Mouse (Mus musculus) T-helper 17 cell (primary cell): Measurements from ENCODE around the gene Glt1d1.
"Not testable (repeated sequence)": the region's sequence is repeated elsewhere in the genome, so short reads cannot be mapped to it uniquely, and the experiment has no call there.

Experiments used
- in situ Hi-C, 2 experiments: fragments of 300-600 bp; cut with MboI, MseI; formaldehyde crosslinking; loops; 1 replicate in 1 of 2; 2 replicates in 1 of 2; pipeline ENCODE4 v1.15.1; 2025; ENCODE audit warnings: high pct_unique_total_duplicates in 2 of 2

The Glt1d1 gene

DNA sequence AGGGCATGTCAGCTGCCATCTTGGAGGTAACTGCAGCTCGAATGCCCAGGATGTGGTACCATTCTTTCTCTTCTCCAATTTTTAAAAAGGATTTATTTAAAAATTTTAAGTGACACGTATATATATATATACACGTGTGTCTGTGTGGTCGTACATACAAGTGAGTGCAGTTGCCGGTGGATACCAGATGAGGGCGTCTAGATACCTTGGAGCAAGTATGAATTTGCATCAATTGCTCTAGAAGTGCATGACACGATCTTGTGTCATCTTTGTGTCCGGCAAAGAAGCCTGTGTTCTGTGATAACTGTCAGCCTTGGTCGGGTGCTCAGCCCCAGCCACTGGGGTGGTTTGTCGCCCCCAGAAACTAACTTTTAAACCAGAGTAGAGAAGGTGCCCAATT, 59.0 kb downstream of the Glt1d1 start:
- in situ Hi-C loops: loop anchor here in 1 of 2 experiments (25.0 kb wide), 1 partner anchor 1829 kb away; no protein-coding TSS in a partner anchor

DNA sequence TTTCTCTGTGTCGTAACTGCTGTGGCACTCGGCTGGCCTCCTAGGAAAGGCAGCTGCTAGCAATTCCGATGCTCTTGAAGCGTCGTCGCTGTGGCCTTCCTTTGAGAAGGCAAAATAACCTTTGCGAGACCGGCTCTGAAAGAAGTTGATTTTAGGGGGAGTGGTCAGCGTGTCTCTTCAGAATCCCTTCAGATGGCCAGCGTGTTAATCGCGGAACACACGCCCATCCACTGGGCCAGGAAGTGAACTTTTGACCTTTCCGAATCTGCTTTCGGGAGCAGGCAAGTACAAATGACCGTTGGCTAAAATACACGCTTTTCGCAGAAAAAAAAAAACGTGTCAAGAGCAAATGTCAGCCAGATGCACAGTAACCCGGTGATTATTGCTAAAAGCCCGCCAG, 59.5 kb downstream of the Glt1d1 start:
- in situ Hi-C loops: loop anchor here in 1 of 2 experiments (25.0 kb wide), 1 partner anchor 1829 kb away; no protein-coding TSS in a partner anchor

DNA sequence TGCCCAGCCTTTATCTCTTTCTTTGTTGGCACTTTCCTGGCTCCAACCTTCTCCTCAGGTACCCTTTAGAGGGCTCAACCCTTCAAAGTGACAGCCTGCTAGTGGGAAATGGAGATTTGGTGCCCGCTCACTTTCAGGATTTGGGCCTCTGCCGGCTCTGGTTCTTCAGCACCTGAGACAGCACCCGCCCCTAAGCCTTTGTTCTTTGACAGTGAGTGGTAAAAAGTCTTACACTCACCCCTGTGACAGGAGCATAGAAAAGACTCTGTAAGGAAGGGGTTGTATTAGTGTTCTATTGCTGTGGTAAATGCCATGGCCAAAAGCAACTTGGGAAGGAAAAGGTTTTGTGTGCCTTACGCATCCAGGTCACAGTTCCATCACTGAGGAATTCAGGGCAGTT, 63.8 kb downstream of the Glt1d1 start:
- in situ Hi-C loops: loop anchor here in 1 of 2 experiments (25.0 kb wide), 1 partner anchor 1834 kb away; no protein-coding TSS in a partner anchor

GRCm38 (mm10) chr5:127696602-127697001, 64.5 kb downstream of the Glt1d1 start:
- in situ Hi-C loops: loop anchor here in 1 of 2 experiments (25.0 kb wide), 1 partner anchor 1834 kb away; no protein-coding TSS in a partner anchor

DNA sequence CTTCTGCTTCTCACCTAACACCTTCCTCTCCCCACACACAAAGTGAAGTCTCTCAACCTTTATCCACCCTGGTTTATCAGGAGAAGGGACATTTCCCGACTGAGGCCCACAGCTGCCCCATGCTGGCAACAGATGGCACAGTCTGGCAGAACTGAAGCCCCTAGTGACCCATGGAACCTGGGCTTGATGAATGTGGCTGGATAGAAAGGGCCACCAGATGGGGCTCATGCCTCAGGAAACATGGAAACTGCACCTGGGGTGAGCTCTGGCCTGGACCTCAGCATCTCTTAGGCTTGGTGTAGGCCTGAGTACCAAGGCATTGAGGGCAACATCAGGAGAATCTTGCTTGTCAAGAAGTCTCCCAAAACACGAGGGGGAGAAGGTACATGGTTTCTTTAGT, 66.5 kb downstream of the Glt1d1 start:
- in situ Hi-C loops: loop anchor here in 1 of 2 experiments (25.0 kb wide), 1 partner anchor 1836 kb away; no protein-coding TSS in a partner anchor

- in situ Hi-C loops: loop anchor here in 1 of 2 experiments (25.0 kb wide), 1 partner anchor 1837 kb away; no protein-coding TSS in a partner anchor
These were observed 67.6 kb downstream of the Glt1d1 start for GRCm38 (mm10) chr5:127699679-127700078.

GRCm38 (mm10) chr5:127700156-127700555, 68.1 kb downstream of the Glt1d1 start:
- in situ Hi-C loops: no loop called here

- in situ Hi-C loops: no loop called here
These were observed 71.6 kb downstream of the Glt1d1 start for GRCm38 (mm10) chr5:127703609-127704180.

GRCm38 (mm10) chr5:127705225-127705624, 73.2 kb downstream of the Glt1d1 start:
- in situ Hi-C loops: no loop called here

DNA sequence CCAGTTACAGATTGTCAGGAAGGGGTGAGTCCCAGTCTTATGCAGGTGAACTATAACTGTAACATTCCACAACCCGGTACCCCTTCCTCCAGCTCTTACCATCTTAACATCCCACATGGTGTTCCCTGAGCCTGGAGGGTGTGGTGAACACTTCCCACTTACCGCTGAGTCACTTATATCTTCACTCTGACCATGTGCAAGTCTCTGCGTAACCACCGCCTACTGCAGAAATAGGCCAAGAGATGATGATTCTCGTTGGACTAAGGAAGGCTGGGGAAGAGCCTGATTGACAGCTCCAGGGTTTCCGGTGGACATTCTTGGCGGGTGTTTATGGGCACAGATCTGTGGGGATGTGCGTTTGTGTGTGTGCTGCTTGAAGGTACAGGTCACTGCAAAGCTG, 73.9 kb downstream of the Glt1d1 start:
- in situ Hi-C loops: no loop called here

DNA sequence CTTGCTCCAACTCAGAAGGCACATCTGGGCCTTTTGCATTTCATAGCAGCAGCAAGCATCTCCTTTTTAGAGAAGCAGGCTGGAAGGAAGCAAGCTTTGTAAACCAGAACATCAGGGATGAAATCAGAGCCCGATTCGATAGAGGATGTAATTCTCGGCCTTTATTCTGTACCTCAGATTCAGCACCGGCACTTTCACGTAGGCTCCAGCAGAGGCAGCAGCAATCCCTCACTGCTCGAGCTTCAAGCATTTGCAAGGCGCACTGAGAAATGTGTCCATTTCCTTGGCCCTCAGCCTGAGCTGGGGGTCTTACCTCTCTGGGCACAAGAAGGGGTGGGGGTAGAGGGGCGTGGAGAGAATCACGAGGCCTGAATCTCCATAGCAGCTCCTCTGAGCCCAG, 76.1 kb downstream of the Glt1d1 start:
- in situ Hi-C loops: no loop called here

DNA sequence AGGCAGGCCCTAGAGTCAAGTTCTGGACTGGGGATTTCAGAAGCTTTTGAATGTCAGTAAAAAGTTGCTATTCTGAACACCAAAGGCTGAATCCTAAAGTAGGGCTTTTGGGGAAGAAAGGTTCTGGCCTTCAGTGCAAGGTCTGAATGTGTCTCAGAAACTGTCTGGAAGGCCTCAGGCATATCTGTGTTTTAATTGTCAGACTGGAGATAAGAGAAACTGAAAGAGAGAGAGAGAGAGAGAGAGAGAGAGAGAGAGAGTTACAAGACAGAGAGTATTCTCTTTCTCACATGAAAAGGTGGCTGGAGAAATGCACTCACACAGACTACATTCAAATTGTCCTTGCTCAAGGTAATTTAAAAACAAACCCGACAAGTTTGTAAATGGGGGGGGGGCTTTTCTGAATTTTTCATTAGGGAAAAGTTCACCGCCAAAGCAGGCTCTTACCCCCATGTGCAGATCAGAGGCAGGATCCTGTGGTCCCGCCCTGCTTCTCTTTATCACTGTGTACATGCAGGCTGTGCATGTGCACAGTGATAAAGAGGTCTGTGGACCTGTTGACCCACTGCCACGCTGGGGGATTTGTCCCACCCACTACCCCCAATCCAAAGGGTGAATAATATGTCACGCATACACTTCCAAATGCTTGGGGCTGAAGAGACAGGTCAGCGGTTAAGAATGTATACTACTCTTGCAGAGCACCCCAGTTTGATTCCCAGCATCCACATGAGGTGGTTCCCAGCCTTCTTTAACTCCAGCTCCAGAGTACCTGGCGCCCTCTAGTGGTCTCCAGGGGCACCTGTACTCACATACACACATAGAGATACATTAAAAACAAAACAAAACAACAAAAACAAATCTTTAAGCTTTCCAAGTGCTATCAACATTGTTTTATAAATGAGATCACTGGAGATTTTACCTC, 83.0 kb downstream of the Glt1d1 start:
- in situ Hi-C loops: no loop called here

- in situ Hi-C loops: no loop called here
These were observed 88.7 kb downstream of the Glt1d1 start for GRCm38 (mm10) chr5:127720591-127721379.

- in situ Hi-C loops: not testable (repeated sequence)
These were observed 90.1 kb downstream of the Glt1d1 start for GRCm38 (mm10) chr5:127722171-127722570.

DNA sequence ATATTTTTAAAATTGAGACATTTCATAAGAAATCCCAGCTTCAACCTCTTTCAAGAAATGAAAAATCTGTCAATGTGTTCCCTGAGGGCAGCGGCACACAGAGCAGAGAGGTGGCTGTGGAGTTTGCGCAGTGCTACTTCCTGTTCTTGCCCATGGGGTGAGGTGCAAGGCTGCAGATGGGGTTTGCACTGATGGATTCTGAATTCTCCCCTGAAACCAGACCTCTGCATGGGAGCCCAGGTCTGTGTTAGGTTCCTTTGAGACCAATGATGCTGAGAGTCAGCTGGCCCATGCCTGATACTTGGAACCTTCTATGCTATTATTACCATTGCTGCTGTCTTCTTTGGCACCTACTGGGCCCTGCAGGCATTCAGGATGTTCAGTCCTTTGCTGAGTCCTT, 98.3 kb downstream of the Glt1d1 start:
- in situ Hi-C loops: no loop called here

DNA sequence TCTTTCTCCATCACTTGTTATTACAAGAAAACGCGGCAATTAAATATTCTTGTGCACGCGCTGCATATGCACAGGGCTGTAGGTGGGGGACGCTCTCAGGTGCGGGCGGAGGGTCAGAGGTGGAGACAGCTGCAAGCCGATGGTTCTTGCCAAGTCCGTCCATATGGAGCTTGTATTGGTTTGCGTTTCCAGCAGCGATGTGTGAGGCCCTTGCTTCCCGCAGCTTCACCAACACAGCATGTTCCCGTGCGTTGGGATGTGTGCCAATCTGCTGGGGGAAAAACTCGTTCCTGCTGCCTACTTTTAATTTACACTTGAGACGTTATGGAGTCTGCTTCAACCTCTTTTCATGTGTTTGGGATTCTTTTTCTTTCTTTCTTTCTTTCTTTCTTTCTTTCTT, 109.3 kb downstream of the Glt1d1 start:
- in situ Hi-C loops: no loop called here

DNA sequence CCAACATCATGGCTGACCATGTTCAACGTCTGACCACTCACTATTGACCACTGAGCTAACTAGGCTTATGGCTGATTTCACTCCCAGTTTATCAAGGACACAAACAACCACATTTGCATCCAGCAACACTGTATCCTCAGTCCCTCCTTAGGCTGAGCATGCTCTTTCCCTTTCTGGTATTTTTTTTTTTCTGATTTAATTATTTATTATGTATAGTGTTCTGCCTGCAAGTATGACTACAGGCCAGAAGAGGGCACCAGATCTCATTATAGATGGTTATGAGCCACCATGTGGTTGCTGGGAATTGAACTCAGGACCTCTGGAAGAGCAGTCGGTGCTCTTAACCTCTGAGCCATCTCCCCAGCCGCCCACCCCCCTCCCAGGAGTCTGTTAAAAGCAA, 117.5 kb downstream of the Glt1d1 start:
- in situ Hi-C loops: not testable (repeated sequence)

DNA sequence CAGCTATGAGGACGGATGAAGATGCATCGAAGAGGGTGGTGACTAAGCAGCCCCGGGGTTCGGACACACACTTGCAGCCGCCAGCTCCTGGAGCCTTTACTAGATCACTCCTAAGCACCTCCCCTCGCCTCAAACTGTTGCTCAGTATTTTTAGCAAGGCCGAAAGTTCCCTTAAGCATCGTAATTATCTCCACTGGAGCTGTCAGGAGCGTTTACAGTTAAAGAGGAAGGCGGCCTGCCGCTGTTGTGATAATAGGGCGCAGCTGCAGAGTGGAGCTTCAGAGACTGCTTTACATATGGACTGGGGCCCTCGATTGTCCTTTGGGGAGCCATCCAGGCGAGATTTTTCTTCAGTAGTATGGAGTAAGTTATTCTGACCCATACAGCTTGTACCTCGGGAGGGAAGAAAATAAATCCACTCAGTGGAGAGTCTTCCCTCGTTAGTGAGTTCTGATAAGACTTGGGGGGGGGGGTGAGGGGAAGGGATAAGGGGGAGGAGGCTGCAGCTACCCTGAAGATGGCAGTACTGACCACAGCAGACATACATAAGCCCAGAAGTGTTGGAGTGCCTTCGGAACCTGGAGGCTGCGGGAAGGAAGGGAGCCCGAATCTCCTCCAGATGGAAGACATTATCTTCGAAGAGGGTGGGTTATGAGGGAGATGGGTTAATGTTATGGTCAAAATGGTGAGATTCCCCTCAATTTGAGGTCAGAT, 119.4 kb downstream of the Glt1d1 start:
- in situ Hi-C loops: no loop called here

DNA sequence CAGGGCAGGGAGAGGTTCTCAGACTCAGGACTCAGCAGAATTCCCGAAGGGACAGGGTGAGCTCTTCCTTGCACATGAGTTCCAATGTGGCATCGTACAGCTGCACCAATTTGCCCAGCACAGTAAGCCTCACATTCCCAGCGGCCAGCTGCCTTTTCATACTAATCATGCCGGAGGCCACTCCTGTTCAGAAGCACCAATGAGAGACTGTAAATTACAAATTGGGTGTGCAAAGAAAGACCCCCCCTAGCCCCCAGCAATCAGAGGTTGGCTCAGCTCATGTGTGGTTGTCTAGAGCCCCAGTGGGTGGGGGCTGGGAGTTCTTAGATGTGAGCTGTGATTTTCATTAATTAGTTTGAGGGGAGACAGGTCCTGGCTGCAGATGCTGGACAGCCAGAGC, 123.5 kb downstream of the Glt1d1 start:
- in situ Hi-C loops: no loop called here

GRCm38 (mm10) chr5:127756011-127756410, 123.9 kb downstream of the Glt1d1 start:
- in situ Hi-C loops: no loop called here
